Mouse (Mus musculus) heart, embryonic 11.5 days (tissue): Measurements from ENCODE around the gene Zfp335. TPM values are rescaled to one million over a fixed set of nuclear protein-coding genes. Genes with fewer than 3 reads are reported as not detected.

ENCODE experiments used
- ATAC-seq: fragments of 200-750 bp; cut with Nextera tagmentation; replicated peaks from 2 replicates; pipeline ENCODE4 v1.8.0; 2017; ENCODE audit warnings: moderate library complexity; ENCODE audit not compliant: insufficient number of reproducible peaks, low FRiP score, low TSS enrichment
- H3K27ac ChIP-seq: fragments of 300-500 bp; sonication (generic); 2 replicates; pipeline ENCODE4 v1.5.1; 2014; ENCODE audit warnings: mild to moderate bottlenecking, low read depth, low read length
- H3K27me3 ChIP-seq: fragments of 300-500 bp; sonication (generic); 2 replicates; pipeline ENCODE4 v1.6.1; 2014; ENCODE audit warnings: mild to moderate bottlenecking, low read length, mixed read lengths; ENCODE audit not compliant: control insufficient read depth, insufficient read depth
- H3K36me3 ChIP-seq: fragments of 300-500 bp; sonication (generic); 2 replicates; pipeline ENCODE4 v1.6.1; 2014; ENCODE audit warnings: mild to moderate bottlenecking, low read length, moderate library complexity, mixed read lengths; ENCODE audit not compliant: control insufficient read depth, insufficient read depth
- H3K4me1 ChIP-seq: fragments of 300-500 bp; sonication (generic); 2 replicates; pipeline ENCODE4 v1.6.1; 2014; ENCODE audit warnings: low read length; ENCODE audit not compliant: control insufficient read depth, insufficient read depth
- H3K4me2 ChIP-seq: fragments of 300-500 bp; sonication (generic); 2 replicates; pipeline ENCODE4 v1.6.1; 2014; ENCODE audit warnings: mild to moderate bottlenecking, moderate library complexity
- H3K4me3 ChIP-seq: fragments of 300-500 bp; sonication (generic); 2 replicates; pipeline ENCODE4 v1.5.1; 2014; ENCODE audit warnings: low read depth, low read length
- H3K9ac ChIP-seq: fragments of 300-500 bp; sonication (generic); 2 replicates; pipeline ENCODE4 v1.6.1; 2014; ENCODE audit warnings: mild to moderate bottlenecking, low read depth, low read length, moderate library complexity
- H3K9me3 ChIP-seq: fragments of 300-500 bp; sonication (generic); replicated peaks from 2 replicates; pipeline ENCODE4 v1.6.1; 2016; ENCODE audit warnings: low read length; ENCODE audit not compliant: control insufficient read depth
- WGBS: fragments of 180-500 bp; shearing (Covaris S2); extraction: QIAGEN DNeasy Blood & Tissue Kit; methylation state at CpG from one replicate; pipeline ENCODE4 v1.1.7; 2014; ENCODE audit not compliant: insufficient replicate concordance; 5-methylcytosine and 5-hydroxymethylcytosine counted together
- polyA plus RNA-seq: library from polyadenylated mRNA; unstranded; fragments of >200 nt; fragmentation: Nextera tagmentation; extraction: Ambion mirVana; gene quantifications from 2 replicates; pipeline ENCODE4 v1.2.1, GENCODE M21; 2014

Zfp335 gene
- 8.8 and 8.9 TPM in 2 replicates for polyA plus RNA-seq

GRCm38 (mm10) chr2:164911086-164912048 is at the start of gene Zfp335:
Gene Zfp335 (minus strand): TSS chr2:164911757.
- Histone ChIP-seq H3K9me3 (peaks cover under 1% of the 10 kb centered on the region; the same call in 1 of the 2 replicates), H3K27ac (peak within 1 kb of the TSS; percentile 99), H3K9ac (peak within 1 kb of the TSS; percentile 99), H3K36me3 (peaks cover 26% of the 10 kb centered on the region), H3K4me1 (peaks cover 13% of the 10 kb centered on the region), H3K27me3 (no peaks in the 10 kb centered on the region; the same call in 1 of the 2 replicates), H3K4me3 (peak within 1 kb of the TSS; percentile 87), H3K4me2 (peak within 1 kb of the TSS; percentile 85)
- WGBS: under 1% methylated on average over 88 of the region's 91 CpGs
- ATAC-seq: peak; percentile 86

- Histone ChIP-seq H3K4me2 (peak within 1 kb of the TSS; percentile 72), H3K4me3 (peak within 1 kb of the TSS; percentile 67), H3K4me1 (peaks cover 9% of the 10 kb centered on the region; the same call in 1 of the 2 replicates), H3K9me3 (no peaks in the 10 kb centered on the region), H3K27ac (no peak within 1 kb of the TSS), H3K27me3 (peaks cover 18% of the 10 kb centered on the region), H3K9ac (peak within 1 kb of the TSS; percentile 59), H3K36me3 (no peaks in the 10 kb centered on the region)
- ATAC-seq: peak; percentile 65; the same call in 1 of the 2 replicates
- 2% methylated on average over 47 of the region's 54 CpGs for WGBS
Observed at GRCm38 (mm10) chr2:164960716-164961441, 49.3 kb upstream of the Zfp335 start, which contains the start of gene Slc12a5. Gene Slc12a5 (plus strand): TSS chr2:164960802.

DNA sequence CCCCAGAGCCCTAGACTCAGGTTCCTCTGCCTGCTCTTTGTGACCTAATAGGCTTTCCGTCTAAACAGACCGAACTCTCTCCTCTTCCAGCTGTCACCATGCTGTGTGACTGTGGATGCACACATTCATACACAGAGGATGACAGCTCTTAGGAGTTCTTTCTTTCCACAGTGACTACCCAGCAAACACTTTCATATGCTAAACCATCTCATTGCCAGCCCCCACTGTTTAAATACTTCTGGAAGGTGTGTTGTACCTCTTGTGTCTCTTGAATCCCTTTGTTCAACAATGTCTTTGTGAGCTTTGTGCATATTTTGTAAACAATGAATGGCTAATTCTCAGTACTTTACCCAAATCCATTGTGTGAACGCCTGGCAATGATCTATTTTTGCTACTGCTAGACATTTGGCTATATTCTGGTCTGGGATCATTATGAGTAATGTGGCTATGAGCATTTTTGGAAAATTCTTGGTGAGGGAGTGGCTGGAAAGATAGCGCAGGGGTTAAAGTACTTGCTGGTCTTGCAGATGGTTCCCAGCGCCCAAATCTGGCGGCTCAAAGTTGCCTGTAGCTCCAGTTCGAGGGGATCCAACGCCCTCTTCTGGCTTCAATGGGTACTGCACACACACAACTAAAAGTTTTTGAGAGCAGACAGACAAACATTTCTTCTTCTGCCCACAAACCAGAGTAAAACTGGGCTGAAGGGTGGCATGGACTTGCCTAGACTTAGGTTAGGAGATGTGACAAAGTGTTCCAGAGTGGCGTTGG is 46.2 kb upstream of the Zfp335 start:
- no peak for ATAC-seq
- H3K4me1 ChIP-seq: peaks cover 13% of the 10 kb centered on the region
- no peaks in the 10 kb centered on the region for H3K36me3 ChIP-seq
- WGBS: 61% methylated on average over 9 of the region's 9 CpGs
- H3K9ac ChIP-seq: no peak overlapping the region
- H3K4me2 ChIP-seq: no peak overlapping the region
- H3K27me3 ChIP-seq: peaks cover 17% of the 10 kb centered on the region
- H3K27ac ChIP-seq: no peak overlapping the region
- H3K9me3 ChIP-seq: no peaks in the 10 kb centered on the region
- H3K4me3 ChIP-seq: no peak overlapping the region

- no peak overlapping the region for H3K4me2 ChIP-seq
Observed at GRCm38 (mm10) chr2:164956195-164956594, 44.6 kb upstream of the Zfp335 start.

DNA sequence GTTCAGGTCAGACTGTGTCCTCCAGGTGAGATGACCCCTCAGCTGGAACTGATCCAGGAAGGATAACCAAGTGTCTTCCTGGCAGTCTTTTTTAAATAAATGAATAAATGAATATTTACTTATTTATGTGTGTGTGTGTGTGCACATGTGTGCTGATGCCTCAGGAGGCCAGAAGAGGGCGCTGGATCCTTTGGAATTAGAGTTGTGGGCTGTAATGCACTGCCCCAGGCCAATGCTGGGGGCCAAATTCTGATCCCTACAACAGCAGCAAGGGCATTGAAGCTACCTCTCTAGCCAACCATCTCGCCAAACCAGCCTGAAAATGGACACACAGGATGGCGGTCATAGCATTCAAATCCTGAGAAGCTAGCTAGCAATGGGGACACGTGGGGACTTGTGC is 44.2 kb upstream of the Zfp335 start:
- Histone ChIP-seq H3K27ac (no peak overlapping the region), H3K36me3 (no peaks in the 10 kb centered on the region), H3K4me3 (no peak overlapping the region), H3K4me2 (no peak overlapping the region), H3K4me1 (peaks cover 10% of the 10 kb centered on the region), H3K27me3 (peaks cover 35% of the 10 kb centered on the region), H3K9ac (no peak overlapping the region), H3K9me3 (no peaks in the 10 kb centered on the region)
- ATAC-seq: no peak
- WGBS: 67% methylated on average over 4 of the region's 4 CpGs

More at GRCm38 (mm10) chr2:164956195-164956594, 44.6 kb upstream of the Zfp335 start:
- Histone ChIP-seq H3K9ac (no peak overlapping the region), H3K4me1 (peaks cover 13% of the 10 kb centered on the region), H3K4me3 (no peak overlapping the region), H3K27me3 (peaks cover 31% of the 10 kb centered on the region), H3K9me3 (no peaks in the 10 kb centered on the region), H3K27ac (no peak overlapping the region), H3K36me3 (no peaks in the 10 kb centered on the region)
- WGBS: 55% methylated on average over 5 of the region's 5 CpGs
- no peak for ATAC-seq

DNA sequence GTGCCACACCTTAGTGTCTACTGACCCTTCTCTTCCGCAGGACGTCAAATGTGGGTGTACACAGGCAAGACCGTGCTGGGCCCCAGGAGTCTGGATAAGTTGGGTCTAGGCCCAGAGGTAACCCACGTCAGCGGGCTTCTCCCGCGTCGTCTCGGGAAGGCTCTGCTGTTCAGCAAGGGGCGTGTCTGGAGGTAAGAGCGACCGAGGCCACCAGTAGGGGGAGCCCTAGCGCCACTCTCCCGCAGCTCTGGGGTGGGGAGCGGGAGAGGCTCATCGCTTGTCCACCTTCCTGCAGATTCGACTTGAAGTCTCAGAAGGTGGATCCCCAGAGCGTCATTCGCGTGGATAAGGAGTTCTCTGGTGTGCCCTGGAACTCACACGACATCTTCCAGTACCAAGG is 41.7 kb upstream of the Zfp335 start:
- 1% methylated on average over 21 of the region's 21 CpGs for WGBS
- Histone ChIP-seq H3K9ac (no peak overlapping the region), H3K4me3 (no peak overlapping the region), H3K4me1 (peaks cover 5% of the 10 kb centered on the region; the same call in 1 of the 2 replicates), H3K4me2 (peak overlapping the region; percentile 38; the same call in 1 of the 2 replicates), H3K9me3 (no peaks in the 10 kb centered on the region), H3K27ac (no peak overlapping the region), H3K27me3 (peaks cover 60% of the 10 kb centered on the region), H3K36me3 (no peaks in the 10 kb centered on the region)
- ATAC-seq: peak; percentile 50; the same call in 1 of the 2 replicates

DNA sequence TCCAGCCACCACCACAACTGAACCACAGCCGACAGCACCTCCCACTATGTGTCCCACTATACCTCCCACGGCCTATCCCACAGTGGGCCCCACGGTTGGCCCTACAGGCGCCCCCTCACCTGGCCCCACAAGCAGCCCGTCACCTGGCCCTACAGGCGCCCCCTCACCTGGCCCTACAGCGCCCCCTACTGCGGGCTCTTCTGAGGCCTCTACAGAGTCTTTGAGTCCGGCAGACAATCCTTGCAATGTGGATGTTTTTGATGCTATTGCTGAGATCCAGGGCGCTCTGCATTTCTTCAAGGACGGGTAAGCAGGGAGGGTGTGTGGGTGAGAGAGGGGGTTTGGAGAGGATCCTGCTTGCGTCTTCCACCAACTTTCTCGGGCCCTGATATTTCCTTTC is 40.9 kb upstream of the Zfp335 start:
- Histone ChIP-seq H3K9me3 (no peaks in the 10 kb centered on the region), H3K4me2 (no peak overlapping the region)

DNA sequence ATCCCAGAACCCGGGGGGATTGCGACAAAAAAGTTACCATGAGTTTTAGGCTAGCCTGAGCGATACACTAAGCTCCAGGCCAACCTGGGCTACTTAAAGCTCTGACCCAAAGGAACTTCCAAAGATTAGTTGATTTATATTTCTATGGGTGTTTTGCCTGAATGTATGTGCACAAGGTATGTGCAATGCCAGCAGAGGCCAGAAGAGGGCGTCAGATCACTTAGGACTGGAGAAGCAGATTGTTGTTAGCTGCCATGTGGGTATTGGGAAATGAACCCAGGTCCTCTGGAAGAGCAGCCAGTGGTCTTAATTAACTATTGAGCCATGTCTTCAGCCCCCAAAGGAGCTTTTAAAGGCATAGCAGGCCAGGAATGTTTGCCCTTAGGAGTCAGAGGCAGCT is 40.2 kb upstream of the Zfp335 start:
- Histone ChIP-seq H3K27me3 (peaks cover 75% of the 10 kb centered on the region), H3K9me3 (no peaks in the 10 kb centered on the region), H3K4me1 (peaks cover 5% of the 10 kb centered on the region; the same call in 1 of the 2 replicates), H3K27ac (no peak overlapping the region), H3K4me3 (no peak overlapping the region), H3K4me2 (no peak overlapping the region), H3K36me3 (no peaks in the 10 kb centered on the region), H3K9ac (no peak overlapping the region)
- 81% methylated on average over 4 of the region's 4 CpGs for WGBS
- ATAC-seq: no peak

More for the DNA sequence above, 40.9 kb upstream of the Zfp335 start:
- no peak overlapping the region for H3K4me3 ChIP-seq
- no peak for ATAC-seq
- H3K27me3 ChIP-seq: peaks cover 68% of the 10 kb centered on the region
- WGBS: 38% methylated on average over 13 of the region's 13 CpGs
- no peaks in the 10 kb centered on the region for H3K36me3 ChIP-seq
- peaks cover 5% of the 10 kb centered on the region; the same call in 1 of the 2 replicates for H3K4me1 ChIP-seq
- no peak overlapping the region for H3K9ac ChIP-seq
- no peak overlapping the region for H3K27ac ChIP-seq
